Mouse (Mus musculus) layer of hippocampus, postnatal 25 days (tissue): ENCODE measurements around the gene Hist2h2ac. TPM values are rescaled to one million over a fixed set of nuclear protein-coding genes. Genes with fewer than 3 reads are reported as not detected.
"Not testable (repeated sequence)": the region's sequence is repeated elsewhere in the genome, so short reads cannot be mapped to it uniquely, and the experiment has no call there.

Experiments used
- DNase-seq, 2 experiments: peaks; one replicate each; pipeline ENCODE4 v3.0.0; 2022; ENCODE audit warnings: mixed read lengths in 2 of 2, low spot score in 1 of 2; ENCODE audit errors: extremely low spot score in 1 of 2
- total RNA-seq, 2 experiments: library from RNA; stranded (reverse); gene quantifications; 2 replicates each; pipeline ENCODE4 v1.2.3; 2021

Hist2h2ac gene
- 10 to 100 TPM; 23.0 to 27.5 TPM for total RNA-seq

DNA sequence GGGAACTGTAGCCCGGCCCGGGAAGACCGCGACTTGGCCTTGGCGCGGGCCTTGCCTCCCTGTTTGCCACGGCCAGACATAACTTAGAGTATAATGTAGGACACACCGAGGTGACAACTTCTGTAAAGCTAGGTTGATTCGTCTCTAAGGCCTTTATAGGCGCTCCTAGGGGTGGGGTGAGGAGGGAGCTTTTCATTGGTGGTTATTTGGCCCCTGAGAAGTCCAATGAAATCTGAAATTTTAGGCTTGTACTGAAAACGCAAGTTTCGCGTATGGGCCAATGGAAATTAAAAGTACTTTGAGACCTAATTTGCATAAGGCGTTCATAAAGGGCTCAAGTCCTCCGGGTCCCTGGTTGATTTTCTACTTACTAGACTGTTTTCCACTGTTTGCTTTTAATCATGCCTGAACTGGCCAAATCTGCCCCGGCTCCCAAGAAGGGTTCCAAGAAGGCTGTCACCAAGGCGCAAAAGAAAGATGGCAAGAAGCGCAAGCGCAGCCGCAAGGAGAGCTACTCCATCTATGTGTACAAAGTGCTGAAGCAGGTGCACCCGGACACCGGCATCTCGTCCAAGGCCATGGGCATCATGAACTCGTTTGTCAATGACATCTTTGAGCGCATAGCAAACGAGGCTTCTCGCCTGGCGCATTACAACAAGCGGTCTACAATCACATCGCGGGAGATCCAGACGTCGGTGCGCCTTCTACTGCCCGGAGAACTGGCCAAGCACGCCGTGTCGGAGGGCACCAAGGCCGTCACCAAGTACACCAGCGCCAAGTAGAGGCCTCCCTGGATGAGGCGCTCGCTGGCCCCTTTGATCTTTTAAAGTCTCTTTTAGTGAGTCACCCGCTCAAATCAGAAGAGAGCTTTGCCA lies at the start of gene Hist2h2ac, which contains the start of gene Hist2h2be:
Gene Hist2h2ac, minus strand, starts transcription at position 116 of the 875 bp plus-strand sequence.
Gene Hist2h2be, plus strand, starts transcription at position 355 of the 875 bp plus-strand sequence.
- peak; percentile 65 to 81 for DNase-seq

- peak; percentile 85 to 87 for DNase-seq
These were observed 49.1 kb upstream of the Hist2h2ac start, which contains the start of gene Hist2h2bb for GRCm38 (mm10) chr3:96269511-96270474. Gene Hist2h2bb, plus strand, starts transcription at chr3:96269752.

DNA sequence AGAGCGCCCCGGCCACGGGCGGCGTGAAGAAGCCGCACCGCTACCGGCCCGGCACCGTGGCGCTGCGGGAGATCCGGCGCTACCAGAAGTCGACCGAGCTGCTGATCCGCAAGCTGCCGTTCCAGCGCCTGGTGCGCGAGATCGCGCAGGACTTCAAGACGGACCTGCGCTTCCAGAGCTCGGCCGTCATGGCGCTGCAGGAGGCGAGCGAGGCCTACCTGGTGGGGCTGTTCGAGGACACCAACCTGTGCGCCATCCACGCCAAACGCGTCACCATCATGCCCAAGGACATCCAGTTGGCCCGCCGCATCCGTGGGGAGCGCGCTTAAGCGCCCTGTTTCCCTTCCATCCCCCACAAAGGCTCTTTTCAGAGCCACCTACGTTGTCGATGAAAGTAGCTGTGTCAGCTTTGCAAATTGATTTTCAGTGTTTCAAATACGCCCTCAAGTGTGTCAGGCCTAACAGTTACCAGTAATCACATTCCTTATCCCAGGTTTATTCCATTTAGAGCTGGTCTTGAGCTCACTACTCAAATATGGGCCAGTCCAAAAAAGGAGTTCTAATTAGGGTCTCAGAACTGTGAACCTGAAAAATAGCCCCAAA lies 48.2 kb upstream of the Hist2h2ac start:
- not testable (repeated sequence) for DNase-seq

DNA sequence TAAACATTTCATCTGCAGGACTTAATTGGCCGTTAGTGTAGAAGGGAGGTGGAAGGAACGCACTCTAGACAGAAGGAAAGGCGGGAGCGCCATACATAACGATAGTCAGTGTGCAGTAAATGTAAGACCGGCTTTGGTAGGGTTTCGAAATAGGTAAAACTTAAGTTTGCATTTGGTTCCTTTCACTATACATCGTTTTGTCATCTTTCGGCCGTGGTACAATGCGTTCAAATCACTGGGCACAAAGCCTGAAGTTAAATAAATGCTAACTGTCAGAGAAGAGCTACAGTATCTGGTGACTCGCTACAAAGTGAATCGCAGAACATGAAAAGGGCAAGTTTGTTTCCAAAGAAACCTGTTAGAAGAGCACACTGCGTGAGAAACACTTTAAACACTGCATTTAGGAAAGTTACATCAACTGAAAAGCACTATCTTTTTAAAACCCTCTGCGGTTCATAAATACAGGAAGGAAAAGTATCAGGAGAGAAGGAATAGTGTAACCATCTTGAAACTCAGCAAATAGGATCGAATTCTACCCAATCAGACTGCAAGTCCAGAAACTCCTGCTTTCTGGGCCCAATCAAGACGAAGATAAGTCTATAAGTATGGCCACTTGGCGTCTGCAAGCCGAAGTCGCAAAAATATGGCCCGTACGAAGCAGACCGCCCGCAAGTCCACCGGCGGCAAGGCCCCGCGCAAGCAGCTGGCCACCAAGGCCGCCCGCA lies 47.5 kb upstream of the Hist2h2ac start, which contains the start of gene Hist2h3b:
Gene Hist2h3b, plus strand, starts transcription at position 604 of the 725 bp plus-strand sequence.
- peak; percentile 74 to 76 for DNase-seq

GRCm38 (mm10) chr3:96267541-96267940 lies 46.9 kb upstream of the Hist2h2ac start:
- DNase-seq = no peak

GRCm38 (mm10) chr3:96266132-96266710 lies 45.5 kb upstream of the Hist2h2ac start:
- DNase-seq = no peak

GRCm38 (mm10) chr3:96264404-96264949 lies 43.8 kb upstream of the Hist2h2ac start:
- DNase-seq = no peak

GRCm38 (mm10) chr3:96263558-96264403 lies 43.1 kb upstream of the Hist2h2ac start:
- DNase-seq = no peak

DNA sequence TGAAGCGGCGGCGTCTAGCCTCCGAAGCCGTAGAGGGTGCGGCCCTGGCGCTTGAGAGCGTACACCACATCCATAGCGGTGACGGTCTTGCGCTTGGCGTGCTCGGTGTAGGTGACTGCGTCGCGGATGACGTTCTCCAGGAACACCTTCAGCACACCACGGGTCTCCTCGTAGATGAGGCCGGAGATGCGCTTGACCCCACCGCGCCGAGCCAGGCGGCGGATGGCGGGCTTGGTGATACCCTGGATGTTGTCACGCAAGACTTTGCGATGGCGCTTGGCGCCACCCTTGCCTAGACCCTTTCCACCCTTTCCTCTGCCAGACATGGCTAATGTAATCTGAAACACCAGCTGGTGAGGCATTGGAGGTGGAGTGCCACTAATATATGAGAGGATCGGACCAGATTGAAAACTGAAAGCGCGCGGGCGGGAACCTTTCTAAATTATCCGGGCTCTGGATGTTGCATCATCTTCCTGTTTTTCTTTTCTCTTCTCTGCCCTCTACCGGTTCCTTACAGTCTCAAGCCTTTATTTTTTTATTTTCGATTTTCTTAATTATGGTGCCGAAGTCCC lies 42.4 kb upstream of the Hist2h2ac start, which contains the start of gene Hist2h4:
Gene Hist2h4, minus strand, starts transcription at position 333 of the 572 bp plus-strand sequence.
- peak; percentile 92 to 96 for DNase-seq

- peak; percentile 54 to 57 for DNase-seq
These were observed 41.7 kb upstream of the Hist2h2ac start for GRCm38 (mm10) chr3:96262216-96262875.

GRCm38 (mm10) chr3:96261623-96262022 lies 40.9 kb upstream of the Hist2h2ac start:
- DNase-seq = no peak

- no peak for DNase-seq
These were observed 39.5 kb upstream of the Hist2h2ac start for GRCm38 (mm10) chr3:96260220-96260619.

GRCm38 (mm10) chr3:96257190-96257589 lies 36.5 kb upstream of the Hist2h2ac start:
- no peak for DNase-seq

GRCm38 (mm10) chr3:96255926-96256593 lies 35.4 kb upstream of the Hist2h2ac start:
- DNase-seq = no peak

DNA sequence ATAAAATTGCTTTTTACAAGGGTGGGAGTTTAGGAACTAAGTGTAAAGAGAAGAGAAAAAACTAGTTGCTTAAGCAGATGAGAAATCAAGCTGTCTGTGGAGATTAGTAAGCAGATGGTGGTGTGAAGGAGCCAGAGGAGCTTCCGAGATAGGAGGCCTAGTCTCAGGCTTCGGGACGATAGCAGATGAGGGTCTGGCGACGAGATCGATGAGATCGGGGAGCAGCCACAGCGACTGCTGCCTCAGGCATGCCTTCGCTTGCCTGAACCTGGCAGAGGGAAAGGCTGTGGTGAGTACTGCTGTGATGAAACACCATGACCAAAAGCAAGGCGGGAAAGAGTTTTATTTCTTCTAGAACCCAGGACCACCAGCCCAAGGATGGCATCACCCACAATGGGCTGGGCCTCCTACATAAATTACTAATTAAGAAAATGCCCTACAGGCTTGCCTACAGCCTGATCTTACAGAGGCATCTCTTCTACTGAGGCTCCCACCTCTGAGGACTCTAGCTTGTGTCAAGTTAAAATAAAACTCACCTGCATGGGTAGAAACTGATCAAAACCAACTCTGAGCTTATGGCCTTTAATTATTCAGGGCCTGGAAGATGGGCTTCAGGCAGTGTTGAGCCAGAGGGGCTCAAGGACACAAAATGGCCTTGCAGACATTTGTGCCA lies 34.1 kb upstream of the Hist2h2ac start:
- DNase-seq = no peak

DNA sequence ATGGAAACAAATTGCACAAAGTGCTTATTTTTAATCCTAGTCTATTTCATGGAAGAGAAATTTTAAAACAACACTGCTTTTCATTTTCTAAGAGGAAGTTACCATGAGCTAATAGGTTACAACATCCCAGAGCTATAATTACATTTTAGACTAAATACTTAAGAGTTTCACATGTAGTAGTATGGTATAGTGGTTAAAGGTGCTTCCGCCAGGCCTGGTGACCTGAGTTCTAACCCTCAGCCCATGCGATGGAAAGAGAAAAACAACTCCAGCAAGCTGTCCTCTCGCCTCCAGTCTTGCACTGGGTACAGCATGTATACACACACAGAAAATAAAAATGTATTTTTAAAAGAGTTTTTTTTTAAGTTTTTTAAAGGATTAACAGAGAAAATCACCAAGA lies 31.1 kb upstream of the Hist2h2ac start:
- DNase-seq = no peak
